Mouse (Mus musculus): ENCODE measurements around the gene Pbld1.

DNA sequence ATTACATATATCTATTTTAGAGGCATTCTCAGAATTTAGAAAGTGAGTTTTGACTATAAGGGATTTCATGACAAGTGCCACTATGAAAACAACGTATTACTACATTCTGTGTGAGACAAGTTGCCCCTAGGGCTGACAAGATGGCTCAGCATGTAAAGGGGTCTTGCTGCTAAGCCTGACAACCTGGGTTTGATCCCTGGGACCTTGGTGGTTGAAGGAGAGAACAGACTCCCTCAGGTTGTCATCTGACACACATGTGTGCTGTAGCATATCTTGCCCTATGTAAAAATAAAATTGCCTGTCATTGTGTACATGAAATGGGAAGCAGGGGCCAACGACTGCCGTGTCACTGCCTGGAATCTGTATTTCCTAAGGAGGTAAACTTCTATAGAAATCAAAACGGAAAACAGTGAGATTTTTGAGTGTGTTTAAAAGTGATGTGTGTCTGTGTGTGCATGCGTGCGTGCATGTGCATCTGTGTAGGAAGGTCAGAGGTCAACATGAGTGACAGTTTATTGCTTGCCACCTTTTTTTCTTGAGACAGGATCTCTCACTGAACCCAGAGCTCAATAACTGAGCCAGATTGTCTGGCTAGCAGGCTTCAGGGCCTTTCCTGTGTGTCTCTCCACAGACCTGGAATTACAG lies 53.9 kb downstream of the Pbld1 start:
- TF ChIP-seq CTCF (IDR thresholded peaks at IDR 0.05; ENCODE audit: low read depth, low read length) (no peak), POLR2A (IDR thresholded peaks at IDR 0.05; ENCODE audit: extremely low read depth, insufficient read depth, low read length) (no peak)
